Mouse (Mus musculus): ENCODE results near the gene Tecta.

Gene Tecta

DNA sequence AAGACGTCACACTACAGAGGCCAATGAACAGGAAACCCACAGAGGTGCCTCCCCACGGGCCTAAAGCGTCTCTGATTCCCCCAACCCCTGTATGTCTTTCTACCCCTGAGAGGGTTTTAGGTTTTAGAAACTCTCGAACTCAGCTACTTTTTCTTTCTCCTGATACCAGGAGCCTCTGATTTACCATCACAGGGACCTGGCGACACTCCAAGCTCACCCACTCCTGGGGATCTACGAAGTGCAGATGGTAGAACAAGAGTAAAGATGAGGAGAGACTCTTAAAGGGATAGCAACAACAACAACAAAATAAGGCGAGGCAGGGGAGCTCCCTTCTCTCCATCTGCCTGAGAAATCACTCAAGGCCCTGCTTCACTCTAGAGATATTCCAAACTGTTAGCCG, 12.7 kb downstream of the Tecta start:
- DNase-seq (ENCODE audit: low spot score in 2 of 2), result no peak

DNA sequence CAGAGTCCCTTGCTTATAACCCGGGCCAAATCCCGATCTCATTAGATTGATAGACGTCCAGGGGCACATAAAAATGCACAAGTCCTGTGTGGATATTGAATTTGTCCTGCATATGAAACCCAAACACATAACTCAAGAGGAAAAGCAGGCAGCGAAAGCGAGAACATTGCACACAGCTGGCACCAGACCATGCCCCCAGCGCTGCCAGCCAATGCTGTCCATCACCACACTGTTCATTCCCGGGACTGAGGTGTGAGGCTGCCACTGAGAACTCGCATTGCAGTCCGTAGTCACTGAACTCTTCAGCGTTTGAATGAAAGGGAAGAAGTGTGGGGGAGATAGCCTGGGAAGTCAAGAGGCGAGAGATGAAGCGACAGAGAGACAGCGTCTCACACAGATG, 14.1 kb downstream of the Tecta start:
- DNase-seq (ENCODE audit: low spot score in 2 of 2), result no peak

DNA sequence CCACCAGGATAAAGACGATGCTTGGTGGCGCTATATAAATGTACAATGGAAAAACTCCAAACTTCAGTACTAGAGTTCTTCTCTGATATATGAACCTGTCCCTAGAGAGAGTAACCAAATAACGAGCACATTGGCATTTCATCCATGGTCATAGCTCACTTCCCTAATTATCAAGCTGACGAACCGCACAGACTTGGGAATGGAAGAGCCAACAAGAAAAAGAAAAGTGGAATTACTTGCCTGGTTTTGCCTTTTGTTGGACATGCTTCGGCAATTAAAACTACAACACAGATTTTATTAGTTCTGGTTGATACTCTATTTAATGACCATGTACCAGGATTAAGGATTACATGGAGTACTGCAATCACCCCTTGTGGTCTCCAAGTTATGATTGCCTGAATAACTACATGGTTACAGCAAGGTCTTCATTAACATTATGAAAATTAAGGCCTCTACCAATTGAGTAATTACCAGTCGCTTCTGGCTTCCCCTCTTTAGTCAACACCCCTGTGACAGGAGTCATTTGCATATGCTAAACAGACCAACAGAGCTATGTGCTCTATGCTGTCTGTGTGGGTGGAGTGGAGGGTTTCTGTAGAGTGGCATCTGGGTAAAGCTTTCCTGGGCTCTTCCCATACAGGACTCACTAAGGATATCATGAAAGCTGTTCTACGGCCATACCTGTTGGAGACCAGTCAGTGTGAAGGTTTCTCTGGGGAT, 16.9 kb downstream of the Tecta start:
- no peak for DNase-seq (ENCODE audit: low spot score in 2 of 2)

DNA sequence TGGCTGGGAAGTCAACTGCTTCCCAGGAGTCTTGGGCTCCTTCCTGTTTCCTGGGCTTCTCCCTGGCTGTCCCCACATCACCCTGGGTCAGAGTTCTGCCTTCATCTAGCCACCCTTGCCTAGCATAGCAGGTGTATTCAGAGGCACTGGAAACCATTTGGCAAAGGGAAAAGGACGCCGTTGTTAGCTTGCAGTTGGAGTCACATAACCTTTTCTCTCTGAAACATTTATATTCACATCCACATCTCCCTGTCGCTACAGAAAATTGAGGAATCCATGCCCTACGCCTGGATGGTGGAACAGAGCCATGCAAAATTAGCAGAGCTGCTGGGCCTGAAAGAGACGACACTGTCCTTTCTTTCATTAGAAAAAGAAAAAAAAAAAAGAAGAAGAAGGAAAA, 17.7 kb downstream of the Tecta start:
- DNase-seq (ENCODE audit: low spot score in 2 of 2), result no peak

DNA sequence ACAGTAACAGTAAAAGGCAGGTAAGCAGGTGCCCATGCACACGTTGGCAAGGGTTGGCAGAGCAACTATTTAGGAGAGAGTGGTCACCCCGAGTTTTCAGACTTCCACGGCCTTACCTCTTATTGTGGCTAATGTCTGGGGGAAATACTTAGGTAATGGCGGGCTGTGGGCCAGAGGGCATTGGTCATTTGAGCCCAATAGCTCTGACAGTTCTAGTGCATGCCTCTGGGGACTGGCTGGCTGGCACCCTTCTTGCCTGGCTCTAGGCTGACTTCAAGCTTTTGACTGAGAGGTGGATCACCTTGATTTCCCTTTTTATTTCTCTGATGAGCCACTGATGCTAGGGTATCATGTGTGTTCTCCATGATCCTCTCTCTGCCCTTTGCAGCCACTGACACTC, 21.7 kb downstream of the Tecta start:
- DNase-seq (ENCODE audit: low spot score in 2 of 2), result no peak

DNA sequence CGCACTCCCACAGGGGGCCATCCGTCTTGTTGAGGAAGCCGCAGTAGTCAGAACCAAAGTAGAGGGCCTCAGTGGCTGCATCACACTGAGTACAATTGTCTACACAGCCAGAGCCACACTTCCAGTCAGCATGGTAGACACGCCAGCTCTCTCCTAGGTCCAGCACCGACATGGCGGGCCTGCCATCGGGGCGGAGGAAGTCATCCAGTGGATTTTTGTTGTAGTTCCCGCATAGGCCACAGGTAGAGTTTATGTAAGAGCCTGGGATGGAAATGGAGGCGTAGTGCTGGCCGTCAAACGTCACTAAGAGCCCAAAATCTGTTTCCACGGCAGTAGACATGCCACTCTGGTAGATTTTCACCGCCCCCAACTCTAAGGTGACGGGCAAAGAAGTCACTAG, 22.1 kb downstream of the Tecta start:
- DNase-seq (ENCODE audit: low spot score in 2 of 2), result no peak

DNA sequence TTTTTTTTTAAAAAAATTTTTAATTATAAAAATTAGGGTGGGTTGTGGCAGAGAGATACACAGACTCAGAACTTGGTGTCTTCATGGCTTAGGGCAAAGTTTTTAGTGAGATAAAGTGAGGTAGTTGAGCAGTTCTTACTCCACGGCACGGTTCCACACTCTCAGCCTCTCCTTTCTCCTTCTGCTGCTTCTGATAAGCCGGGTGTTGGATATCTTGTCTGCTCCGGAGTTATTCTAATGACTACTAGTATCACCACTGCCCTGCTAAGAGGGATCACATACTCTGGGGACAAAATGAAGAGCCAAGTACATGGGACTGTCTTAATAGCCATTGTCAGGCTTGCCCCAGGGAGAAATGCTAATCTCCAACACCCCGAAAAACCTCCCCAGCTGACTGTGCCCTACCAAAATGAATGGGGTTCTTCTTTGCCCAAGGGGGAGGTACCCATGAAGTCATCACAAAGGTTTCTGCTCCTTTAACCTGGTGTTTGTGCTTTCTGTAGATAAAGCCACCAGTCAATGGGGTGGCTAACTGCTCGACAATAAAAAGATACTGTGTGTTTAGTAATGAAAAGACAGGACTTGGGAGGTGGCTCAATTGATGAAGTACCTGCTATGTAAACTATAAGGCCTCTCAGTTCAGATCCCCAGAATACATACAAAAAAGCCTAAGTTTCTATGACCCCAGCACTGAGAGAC, 27.9 kb downstream of the Tecta start:
- no peak for DNase-seq (ENCODE audit: low spot score in 2 of 2)

DNA sequence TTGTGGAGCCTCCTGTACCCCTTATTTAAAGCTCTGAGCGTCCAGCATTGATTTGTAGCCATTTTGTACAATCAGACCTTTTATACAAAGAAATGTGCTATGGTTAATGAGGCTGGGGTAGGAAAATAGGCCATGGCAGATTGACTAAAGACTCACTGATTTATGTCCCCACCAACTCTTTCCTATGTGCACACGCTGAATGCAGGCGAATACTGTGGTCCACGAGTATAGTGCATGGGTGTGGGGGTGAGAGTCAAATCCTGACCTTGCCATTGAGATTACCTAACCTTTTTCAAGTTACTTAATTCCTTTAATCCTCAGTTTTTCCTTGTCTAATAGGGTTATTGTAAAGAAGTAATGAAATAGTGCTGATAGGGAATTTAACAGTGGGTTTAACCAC, 42.1 kb downstream of the Tecta start:
- DNase-seq (ENCODE audit: low spot score in 2 of 2), result no peak

DNA sequence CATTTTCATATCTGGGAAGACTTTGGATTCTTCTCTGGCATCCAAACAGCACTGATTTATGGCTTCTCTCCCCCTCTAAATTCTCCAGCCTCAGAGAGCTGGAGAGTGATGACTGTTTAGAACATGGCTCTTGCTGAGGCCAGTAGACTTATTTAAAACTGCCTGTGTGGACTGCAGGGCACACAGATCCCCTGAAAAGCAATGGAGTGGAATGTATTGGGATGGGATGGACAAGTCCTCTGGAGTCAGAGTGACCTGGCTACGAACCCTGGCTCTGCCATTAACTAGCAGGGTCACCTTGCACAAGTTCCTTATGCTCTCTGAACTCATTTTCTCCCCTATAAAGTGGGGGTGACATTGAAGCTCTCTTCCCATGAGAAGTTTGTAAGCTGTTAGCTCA, 44.9 kb downstream of the Tecta start:
- no peak for DNase-seq (ENCODE audit: low spot score in 2 of 2)

DNA sequence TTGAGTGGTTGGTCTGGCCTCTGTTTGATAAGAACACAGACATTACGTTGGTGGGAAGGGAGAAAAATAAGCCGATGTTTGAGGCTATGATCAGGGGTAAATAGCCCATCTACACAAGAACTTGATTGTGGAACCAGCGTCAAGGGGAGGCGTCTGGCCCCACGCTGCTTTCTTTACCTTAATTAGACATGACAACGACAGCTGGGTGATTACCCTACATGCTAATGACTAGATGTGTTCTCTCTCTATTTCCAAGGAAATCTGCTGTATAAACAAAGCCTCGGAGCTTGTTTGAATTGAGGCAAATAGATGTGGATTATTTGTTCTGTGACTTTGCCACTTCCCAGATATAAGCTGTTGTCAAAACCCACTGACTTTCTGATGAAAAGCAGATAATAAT, 49.9 kb downstream of the Tecta start:
- no peak for DNase-seq (ENCODE audit: low spot score in 2 of 2)

DNA sequence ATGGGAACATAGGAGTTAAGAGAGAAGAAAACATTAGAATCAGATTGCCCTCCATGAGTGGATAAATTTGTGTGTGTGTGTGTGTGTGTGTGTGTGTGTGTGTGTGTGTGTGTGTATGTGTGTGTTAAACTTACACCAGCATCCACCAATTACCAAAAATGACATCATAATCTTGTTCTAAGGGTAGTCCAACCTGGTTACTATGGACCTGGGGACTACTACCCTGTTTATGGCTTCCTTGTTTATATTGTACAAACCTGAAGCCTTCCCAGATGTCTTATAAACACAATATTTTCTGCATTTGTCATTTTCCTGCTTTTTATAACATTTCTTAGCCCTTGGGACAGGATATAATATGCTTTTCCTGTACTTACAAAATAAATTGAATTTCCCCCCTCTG, 53.4 kb downstream of the Tecta start:
- DNase-seq (ENCODE audit: low spot score in 2 of 2), result no peak

DNA sequence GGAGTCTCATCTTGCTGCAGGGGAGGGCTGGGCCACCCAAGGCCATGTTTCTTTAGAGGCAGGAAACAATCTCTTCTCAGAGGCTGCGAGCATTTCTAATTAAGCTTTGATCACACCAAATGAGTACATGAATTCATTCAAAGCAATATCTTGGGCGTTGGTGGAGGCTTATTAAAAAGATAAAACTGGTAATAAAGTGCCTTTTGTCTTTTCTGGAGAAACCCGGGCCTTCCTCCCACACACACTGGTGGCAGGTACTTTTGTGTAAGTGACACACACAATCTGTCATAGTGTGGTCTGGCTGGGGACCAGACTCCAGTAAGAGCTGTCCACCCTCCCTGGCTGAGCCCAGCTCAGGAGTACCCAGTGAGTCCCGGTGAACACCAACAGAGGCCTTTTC, 60.6 kb downstream of the Tecta start:
- no peak for DNase-seq (ENCODE audit: low spot score in 2 of 2)

DNA sequence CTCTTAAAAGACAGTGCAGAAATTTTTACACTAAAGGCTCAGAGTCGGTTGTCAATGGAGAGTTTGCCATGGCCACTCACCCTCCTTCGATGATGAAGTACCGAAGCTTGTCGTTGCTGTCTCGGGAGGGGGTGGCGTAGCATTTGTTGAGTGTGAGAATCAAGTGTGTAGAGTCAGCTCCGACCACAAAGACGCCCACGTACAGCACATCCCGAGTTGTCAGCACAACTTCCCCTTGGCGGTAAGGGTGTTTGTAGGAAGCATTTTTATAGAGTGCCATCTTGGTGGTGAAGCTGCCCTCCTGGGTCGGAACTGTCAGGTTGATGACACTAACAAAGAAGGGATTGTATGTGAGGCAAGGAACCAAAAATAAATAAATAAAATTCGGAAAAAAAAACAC, 62.7 kb downstream of the Tecta start:
- DNase-seq (ENCODE audit: low spot score in 2 of 2), result no peak

DNA sequence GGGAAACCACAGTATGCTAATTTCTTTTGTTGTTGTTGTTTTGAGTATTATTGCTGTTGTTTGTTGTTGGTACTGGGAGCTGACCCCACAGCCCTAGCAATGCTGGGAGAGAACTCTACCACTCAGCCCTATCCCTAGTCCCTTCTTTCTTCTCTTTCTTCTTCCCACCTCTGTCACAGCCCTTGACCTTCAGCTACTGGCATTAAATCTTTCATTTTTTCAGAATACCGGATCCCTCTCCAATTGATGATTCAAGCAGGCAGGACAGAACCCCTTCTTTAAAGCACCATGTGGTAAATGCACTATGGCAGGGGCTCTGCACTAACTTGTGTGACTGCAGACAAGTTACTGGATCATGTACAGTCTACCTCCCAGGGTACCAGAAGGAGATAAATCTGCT, 63.2 kb downstream of the Tecta start:
- DNase-seq (ENCODE audit: low spot score in 2 of 2), result no peak

DNA sequence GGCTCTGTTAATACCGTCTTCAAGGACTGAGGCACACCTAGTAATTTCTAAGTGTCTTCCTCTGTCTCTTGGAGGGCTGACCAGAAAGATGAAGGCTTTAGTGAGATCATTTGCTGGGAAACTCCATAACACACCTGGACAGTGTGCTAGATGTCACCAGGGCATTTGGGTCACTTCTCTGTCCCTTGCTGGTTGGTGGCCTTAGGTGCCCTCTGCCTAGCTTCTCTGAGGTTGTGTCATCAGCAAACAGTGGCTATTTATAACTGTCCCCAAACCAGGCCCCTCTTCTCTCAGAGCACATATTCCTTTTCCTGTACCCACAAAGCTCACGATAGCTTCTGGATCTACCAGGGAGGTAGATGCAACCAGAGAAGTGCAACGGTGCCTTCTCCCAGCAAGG, 64.8 kb downstream of the Tecta start:
- DNase-seq (ENCODE audit: low spot score in 2 of 2), result no peak

DNA sequence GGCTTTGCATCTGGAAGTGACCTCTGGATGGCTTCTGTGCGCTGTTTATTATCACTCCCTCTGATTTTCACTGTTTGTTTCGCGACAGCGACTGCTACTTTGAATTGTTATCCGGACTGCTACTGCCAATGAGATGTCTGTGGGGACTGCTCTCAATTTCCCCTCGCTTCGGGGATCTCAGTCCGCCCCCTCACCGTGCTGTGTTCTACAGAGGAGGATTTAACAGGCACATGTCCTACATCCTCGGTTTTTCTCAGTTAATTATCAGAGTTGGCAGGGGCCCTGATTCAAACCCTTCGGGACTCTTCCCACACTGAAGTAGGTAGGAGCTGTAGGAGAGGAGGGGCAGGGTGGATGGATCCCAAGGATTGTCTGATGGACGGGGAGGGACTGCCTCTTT, 67.0 kb downstream of the Tecta start:
- no peak for DNase-seq (ENCODE audit: low spot score in 2 of 2)

DNA sequence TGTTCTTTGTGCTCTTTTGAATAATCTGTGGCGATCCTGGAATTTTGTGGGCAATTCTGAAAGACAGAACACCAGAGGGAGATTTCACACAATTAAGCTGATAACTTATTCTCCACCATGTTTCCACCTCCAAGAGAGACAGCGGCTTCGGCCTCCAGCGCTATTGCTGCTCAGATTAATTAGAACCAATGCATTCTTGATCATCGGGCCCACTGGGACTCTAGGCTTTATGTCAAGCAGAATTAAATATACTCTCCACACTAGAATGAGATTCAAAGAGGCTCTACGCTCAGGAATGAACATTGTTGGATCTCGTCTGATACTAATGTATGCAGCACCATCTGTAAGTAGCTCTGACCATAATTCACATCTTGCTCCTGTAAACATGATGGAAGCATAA, 68.4 kb downstream of the Tecta start:
- DNase-seq (ENCODE audit: low spot score in 2 of 2), result no peak

DNA sequence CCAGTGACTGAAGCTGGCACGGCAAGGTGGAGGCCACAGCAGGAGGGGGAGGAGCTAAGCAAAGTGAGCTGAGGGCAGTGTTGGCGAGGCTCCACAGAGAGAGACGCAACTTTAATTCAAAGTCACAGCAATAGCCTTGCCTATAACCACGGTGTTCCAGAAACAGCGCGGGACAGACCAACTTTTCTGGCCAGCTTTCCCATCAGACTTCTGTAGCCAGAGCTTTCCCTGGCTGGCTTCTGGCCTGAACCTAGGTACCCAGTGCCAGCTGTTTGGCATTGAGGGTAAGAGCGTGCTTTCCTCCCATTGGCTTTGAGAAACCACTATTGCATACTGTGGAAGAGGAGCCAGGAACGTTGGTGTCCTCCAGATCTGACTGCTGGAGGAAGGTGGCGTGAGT, 70.0 kb downstream of the Tecta start:
- no peak for DNase-seq (ENCODE audit: low spot score in 2 of 2)

DNA sequence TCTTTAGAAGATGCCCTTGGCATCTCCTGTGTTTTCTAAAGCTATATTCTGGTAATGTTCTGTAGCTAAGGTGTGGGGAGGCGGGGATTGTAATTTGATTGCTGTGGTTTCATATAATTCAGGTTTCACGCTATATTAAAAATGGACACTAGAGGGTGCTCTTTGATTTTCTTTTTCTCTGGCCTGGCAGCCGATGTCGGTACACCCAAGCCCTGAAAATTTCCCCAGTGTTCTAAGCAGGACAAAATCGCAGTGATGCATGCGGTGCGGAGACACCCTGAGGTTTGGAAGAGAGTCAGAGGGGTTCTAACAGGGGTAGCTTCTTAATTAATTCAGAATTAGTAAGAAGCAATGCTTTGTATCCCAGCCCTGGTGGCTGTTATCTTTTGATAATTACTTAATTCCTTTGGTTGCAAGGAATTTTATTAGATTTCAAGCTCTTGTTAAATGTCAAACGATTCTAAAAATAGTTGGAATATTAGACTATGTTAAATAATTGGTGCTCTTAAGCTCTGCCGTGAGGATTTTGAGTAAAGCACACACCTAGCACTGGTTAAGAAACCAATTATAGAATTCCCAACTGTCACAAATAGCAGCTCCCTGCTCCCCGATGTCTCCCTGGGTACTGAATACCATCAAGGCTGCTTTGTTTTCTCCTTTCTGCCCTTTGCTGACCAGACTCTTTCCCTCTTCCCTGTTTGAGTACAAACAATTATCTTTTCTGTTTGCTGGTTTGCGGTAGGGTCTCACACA, 72.9 kb downstream of the Tecta start:
- DNase-seq (ENCODE audit: low spot score in 2 of 2), result no peak

DNA sequence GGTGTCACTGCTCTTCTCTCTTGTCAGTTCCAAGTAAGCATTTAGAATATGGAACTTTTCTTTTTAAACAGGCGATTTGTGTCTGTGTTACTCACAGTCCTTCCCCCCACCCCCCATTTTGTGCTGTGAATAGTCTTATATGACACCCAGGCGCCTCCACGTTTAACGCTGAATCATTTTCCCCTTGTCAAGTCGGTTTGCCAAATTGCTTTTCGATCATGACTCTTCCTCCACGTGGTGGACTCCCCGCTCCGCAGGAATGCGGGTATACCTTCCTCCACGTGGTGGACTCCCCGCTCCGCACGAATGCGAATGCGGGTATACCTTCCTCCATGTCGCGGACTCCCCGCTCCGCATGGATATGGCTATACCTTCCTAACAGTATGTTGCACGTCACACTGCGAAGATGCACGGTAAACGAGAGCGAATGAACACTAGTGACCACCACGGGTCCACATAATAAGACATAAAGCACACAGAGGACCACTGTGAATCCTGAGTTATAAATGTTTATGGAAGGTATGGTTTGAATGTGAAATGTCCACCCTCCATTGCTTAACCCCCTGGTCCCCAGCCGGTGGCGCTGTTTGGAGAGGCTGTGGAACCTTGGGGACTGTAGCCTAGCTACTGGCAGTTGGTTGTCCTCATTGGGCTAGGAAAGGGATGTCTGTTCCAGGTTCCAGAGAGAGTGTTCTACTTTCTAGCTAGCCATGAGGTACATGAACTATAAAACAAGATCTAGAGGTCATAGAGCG, 74.9 kb downstream of the Tecta start:
- DNase-seq (ENCODE audit: low spot score in 2 of 2), result no peak

DNA sequence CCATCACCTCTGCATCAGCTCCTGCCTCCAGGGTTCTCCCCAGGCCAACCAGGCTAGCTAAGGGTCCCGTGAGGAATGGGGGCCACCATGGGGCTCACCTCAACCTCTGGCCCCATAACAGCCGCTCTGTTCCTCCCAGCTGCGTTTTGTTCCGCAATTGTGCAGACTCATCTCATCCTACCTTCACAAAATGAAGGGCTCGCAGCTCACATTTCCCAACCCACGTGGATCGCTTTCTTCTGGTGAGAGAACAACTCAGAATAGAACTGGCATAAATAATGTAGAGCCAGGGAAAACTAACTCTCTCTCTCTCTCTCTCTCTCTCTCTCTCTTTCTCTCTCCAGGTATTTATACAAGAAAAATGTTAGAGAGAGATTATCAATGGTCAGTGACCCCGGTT, 76.5 kb downstream of the Tecta start:
- no peak for DNase-seq (ENCODE audit: low spot score in 2 of 2)

DNA sequence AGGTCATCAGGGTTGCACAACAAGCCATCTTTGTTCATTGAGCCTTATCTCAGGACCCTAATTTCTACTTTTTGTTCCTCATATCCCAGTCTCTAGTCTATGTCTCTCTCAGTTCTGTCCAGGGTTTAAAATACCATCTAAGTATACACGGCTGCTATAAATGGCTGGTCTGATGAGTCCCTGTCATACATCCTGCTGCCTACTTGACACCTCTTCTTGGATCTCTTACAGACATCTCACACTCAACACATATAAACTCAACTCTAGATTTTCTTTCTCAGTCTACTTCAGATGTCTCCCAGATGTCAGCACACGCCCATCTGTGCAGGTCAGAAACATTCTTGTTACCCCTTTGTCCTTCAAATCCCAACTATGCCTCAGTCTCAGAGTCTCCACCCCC, 78.3 kb downstream of the Tecta start:
- DNase-seq (ENCODE audit: low spot score in 2 of 2), result no peak
